Mouse (Mus musculus) heart, postnatal 0 days (tissue): ENCODE results near the gene Zfp575.

ENCODE experiments used
- CTCF ChIP-seq: IDR thresholded peaks from 2 replicates; pipeline ENCODE4 v1.5.1; 2016; ENCODE audit warnings: antibody characterized with exemption, control low read depth, low read depth
- EP300 ChIP-seq: IDR thresholded peaks from 2 replicates; pipeline ENCODE4 v1.6.1; 2016; ENCODE audit warnings: antibody characterized with exemption, low read depth

- TF ChIP-seq EP300 (no peak), CTCF (no peak)
Observed at GRCm38 (mm10) chr7:24563837-24564206, 23.6 kb downstream of the Zfp575 start.
